Mouse (Mus musculus) granulocyte monocyte progenitor cell, adult 5-6 weeks (primary cell): ENCODE measurements around the gene Src. TPM values are rescaled to one million over a fixed set of nuclear protein-coding genes. Genes with fewer than 3 reads are reported as not detected.

Source experiments
- ATAC-seq: replicated peaks from 2 replicates; pipeline ENCODE4 v1.8.0; 2016; ENCODE audit warnings: mild to moderate bottlenecking, moderate TSS enrichment, inconsistent platforms; ENCODE audit not compliant: poor library complexity, severe bottlenecking
- total RNA-seq, 2 experiments: library from RNA; stranded (forward) in 1 of 2; stranded (reverse) in 1 of 2; fragments of 200-712, 200-1000 nt in 1 of 2; fragments of >200 nt in 1 of 2; fragmentation: Nextera tagmentation in 1 of 2; gene quantifications; 2 replicates each; pipeline ENCODE4 v1.2.3; 2014 to 2017

The Src gene
- total RNA-seq, 2 experiments from 2014 or later = 0.90 TPM; not detected in 1

DNA sequence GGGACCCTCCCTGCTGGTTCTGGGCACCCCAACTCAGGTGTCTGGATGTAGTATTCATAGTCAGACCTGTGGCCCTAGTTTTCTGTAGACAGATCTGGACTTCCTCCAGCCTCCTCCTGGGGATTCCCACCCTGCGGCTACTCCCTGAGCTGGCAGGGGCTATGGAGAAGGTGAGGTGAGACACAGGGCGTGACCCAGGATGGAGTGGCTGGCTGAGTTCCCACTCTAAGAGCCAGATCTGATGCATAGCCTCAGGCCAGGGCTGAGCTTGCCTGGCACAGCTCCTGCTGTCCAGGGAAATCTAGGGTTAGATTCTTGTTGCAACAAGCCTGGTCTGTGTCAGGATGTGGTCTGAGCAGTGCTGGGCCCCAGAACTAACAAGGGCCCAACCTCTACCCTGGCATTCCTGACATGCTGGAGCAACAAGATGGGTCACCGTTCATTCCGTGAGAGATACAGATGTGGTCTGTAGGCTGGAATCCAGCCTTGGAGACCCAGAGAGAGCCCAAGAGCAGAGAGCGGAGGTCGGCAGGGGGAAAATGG is 7.0 kb upstream of the Src start:
- ATAC-seq = no peak

DNA sequence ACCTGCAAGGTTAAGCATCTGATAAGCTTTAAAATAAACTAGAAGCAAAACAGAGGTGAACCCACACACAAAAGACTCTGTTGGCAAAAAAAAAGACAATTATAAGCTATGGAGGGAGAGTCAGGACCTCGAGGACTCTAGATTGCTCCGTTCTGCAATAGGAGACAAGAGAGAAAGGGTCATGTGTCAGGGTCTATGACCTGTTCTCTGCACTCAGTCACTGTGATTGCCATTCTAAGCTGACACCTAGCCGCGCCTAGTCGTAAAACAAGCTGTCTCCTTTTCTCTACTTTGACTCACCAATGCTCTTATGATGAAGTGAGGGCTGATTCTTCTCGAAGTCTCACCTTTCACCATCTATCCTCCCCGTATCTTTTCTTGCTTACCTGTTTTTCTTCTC is 5.7 kb upstream of the Src start:
- no peak for ATAC-seq

DNA sequence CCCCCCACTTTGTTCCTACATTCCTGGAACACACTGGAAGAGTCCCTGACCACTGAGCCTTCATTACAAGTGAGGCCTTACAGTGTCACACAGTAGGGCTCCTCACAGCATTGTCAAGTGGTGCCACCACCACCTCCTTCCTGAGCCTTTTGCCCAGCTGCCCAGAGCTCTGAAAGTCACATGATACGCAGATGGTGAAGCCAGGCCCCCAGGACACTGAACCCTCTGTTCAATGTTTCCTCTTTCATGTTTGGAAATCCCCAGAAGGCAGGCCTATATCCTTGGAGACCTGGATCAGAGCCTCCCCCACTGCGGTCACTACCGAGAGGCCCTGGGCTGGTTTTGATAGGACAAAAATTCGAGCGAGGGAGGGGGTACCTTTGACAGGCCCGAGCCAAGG is 1.0 kb upstream of the Src start:
- no peak for ATAC-seq

DNA sequence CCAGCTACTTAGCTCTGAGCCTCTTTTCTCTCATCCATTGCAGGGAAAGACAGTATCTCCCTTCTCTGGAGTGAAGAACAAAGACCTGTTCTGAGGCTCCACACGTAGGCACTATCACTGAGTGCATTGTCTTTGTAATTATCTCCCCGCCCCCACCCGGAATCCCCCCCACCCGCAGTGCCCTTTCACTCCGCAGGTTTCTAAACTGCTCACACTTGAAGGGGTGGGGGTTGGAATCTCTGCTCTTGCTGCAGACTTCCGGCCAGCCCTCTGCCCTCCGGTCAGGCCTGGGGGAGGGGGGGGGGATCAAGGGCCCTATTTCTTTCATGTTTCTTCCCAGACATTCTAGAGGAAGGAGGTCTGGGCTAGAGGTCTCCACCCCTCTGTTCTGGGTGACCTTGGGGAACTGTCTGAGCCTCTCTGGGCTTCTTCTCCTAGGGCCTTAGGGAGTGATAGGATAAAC is 396 bp downstream of the Src start:
- ATAC-seq = no peak

DNA sequence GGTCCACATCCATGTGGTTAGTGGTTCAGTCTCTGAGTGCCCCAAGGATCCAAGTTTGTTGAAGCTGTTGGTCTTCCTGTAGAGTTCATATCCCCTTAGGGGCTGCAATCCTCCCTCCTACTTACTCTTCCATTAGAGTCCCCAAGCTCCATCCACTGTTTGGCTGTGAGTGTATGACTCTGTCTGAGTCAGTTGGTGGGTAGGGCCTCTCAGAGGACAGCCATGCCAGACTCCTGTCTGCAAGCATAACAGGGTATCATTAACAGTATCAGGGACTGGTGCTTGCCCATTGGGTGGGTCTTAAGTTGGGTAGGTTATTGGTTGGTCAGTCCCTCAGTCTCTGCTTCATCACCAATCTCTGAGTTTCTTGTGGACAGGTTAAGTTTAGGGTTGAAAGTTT is 1.3 kb downstream of the Src start:
- ATAC-seq = no peak

DNA sequence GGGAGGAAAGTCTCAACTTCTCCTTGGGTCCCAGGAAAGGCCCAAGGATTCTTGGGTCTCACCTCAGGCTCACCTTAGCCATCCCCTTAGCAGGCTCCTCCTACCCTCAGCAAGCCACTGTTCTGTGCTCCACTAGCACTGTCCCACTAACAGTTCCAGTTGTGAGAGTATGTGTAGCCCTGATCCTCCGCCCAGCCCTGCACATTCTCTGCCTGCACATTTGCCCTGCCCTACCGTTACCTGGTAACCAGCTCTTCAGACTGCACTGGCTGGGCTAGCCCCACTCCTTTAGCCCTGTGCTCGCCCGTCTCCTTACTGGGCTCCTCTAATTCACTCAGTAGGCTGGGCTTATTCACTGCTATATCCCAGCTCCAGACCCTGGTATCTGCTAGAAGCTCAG is 2.2 kb downstream of the Src start:
- ATAC-seq = no peak

DNA sequence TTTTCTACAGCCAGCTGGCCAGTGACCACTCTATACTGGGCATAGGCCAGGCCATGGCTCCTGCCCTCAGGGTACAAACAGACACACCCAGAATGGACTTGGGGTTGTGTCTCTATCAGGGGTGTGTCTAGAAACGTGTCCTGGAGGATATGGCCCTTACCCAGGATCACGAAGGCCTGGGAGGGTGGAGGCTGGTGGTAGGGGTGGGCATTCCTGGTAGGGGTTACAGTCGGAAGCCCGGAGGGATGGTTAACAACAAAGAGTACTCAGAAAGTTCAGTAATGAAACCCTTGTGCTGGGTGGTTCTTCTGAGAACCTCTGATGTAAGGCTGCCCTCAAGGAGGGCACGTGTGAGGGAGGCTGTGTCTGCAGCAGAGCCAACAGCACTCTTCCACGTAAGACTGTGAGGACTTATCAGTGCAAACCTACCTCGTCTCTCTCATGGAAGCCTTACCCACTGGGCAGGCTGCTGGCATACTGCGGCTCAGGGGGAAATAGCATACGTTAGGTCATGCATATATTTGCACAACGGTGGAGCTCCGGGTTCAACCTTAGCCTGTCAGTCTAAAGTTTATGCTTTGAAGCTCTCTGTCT is 3.9 kb downstream of the Src start:
- ATAC-seq = no peak

DNA sequence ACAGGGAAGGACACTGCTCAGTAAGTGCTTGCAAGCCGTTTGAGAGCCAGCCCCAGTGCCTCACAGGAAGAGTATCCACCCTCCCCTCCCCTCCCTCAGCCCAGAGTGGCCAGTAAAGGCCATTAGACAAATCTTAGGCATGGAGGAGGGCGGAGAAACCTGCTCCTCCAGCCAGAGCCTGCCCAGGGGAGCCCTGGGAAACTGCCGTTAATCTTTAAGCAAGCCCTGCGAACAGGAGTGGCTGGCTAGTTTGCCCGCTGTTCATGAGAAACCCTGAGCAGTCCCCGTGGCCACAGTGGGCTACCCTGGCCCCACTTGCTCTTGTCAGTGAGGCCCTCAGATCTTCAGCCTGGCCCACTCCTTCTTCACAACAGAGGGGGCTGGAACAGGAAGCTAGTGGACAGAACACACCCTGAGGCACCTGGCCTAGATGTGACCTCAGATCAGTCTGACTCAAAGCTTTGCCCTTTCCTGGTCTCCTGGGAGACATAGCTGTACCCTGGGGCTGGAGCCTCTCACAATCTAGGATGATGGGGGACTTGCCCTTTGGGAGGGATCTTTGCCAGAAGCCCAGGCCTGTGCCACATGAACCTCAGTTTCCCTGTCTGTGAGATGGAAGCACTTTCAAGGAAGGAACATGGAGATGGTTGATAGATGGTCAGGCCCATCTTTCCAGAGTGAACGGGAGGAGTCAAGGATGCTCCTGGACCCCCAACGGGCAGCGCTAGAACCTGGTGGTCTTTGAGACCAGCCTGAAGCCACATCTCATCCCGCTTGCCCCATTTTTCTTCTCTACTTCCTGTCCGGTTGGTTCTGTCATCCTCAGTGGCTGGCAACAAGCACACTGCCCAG is 4.8 kb downstream of the Src start:
- no peak for ATAC-seq

DNA sequence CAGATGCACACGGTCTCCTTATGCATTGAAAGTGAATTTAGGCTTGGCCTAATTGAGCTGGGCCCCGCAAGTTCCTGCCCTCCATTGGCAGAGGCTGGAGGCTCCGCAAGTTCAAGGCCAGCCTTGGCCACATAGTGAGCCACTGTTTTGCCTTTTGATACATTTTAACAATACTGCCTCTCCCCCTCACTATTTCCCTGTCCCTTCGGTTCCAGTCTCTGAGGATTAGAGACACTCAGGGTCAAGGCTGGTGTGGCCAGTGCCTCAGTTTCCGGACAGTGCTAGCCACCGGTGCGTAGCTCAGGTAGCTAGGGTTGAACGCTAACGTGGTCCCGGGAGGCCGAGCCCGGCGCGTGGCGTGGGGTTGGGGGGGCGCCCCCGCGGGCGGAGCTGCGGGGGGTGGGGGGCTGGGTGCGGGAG is 5.5 kb downstream of the Src start:
- no peak for ATAC-seq

DNA sequence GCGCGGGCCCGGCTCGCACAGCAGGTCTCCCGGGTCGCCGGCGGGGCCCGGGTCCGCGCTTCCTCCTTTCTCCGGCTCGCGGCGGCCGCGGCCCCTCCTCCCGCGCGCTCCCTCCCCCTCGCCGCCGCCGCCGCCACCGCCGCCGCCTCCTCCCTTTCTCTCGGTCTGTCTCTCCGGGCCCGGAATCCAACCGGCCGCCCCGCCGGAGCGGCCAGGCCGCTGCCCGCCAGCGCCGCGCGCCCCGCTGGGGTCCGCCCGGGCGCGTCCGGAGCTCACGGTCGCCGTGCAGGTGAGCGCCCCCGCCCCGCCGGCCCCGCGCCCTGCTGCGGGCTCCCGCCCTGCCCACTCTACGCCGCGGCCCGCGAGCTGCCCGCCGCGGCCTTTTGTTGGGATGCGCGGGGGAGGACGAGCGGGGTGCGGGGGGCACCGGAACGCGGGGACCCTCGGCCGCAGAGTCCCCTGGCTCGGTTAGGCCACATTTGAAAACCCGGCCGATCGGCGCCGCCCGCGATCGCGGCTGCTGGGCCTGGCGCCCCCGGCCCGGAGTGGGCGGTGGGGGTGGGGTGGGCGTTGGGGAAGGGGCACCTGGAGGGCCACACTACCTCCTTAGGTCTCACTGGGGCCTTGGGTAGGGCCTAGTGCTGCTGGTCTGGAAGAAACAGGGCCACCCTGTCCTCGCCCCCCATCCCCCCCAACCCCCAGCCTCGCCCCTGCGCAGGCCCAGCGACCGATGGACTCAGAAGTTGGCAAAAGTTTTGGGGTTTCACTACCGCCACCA is 6.1 kb downstream of the Src start:
- peak; percentile 57 for ATAC-seq

DNA sequence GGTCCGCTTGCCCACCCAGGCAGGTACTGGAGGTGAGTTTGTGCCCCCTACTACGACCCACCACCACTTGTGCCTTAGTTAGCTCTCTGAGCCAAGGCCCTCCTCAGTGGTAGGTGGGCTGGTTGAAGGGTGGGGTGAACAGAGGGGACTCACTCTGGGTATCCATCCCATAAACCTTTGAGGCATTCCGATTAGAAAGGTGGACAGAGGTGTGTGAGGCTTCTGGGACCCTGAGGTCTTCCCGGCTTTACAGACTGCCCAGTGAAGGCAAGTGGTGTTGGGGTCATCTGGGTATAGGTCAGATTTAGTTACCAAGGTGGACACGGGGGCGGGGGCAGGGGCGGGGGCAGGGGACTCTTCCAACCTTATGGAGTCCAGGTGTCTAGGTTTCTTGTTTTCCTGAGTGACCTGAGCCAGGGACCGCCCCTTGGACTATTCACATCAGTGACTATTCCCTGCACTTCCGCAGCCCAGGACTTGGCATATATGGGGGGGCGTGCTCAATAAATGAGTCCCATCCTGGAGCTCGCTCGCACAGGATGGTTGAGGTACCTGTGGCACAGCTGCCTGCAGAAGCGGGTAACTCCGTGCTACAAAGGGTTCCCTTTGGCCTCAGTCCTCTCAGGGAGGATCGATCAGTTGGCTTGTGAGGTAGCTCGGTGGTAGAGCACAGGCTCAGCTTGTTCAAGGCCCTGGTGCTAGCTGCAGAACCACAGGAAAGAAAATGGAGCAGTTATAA is 6.8 kb downstream of the Src start:
- no peak for ATAC-seq

DNA sequence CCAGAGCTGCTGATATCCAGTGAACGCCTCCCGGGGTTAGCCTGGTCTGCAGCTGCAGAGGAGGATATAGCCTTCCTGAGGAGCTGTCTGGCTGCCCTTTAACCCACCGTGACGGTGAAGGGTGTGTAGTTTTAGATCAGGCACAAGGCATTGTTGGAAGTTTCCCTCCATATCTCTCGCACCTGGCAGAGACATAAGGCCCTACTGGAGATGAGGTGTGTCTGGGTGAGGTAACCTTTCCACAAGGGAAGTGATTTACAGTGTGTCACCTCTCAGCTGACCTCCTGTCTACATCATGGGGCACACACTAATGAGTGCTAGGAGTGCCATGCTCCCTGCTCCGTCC is 7.4 kb downstream of the Src start:
- no peak for ATAC-seq

DNA sequence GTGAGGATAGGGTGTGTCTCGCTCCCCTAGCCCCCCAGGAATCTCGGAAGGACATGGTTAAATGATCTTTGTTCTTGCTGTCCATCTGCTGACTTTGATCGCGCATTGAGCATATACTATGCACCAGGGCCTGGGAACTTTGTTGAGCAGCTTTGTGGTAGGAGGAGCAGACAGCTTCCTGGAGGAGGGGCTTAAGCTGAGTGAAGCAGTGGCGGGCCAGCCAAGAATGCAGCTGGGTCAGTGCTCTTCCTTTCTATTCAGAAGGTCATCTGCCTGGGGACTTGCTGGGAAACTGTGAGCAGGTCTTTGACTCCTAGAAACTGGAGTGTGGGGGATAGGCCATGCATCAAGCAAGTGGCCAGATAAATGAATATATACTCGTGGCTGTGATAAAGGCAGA is 7.9 kb downstream of the Src start:
- ATAC-seq = no peak

DNA sequence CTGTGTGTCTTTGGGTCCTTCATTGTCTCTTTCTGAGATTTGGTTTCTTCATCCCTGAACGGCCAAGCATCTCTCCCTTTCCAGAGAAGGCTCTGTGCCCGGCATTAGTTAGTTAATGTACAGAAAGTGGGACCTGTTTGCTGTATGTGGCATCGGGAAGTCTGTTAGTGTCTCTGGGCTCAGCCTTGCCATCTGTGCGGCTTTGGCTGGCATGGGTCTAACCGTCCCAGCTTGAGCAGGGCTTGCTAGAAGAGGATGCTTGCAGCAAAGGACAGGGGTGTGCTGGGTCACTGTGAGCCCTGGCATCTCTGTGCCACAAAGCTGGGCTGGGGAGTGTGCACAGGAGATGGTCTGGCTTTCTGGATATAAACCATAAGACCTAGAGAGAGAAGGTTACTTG is 8.9 kb downstream of the Src start:
- no peak for ATAC-seq

DNA sequence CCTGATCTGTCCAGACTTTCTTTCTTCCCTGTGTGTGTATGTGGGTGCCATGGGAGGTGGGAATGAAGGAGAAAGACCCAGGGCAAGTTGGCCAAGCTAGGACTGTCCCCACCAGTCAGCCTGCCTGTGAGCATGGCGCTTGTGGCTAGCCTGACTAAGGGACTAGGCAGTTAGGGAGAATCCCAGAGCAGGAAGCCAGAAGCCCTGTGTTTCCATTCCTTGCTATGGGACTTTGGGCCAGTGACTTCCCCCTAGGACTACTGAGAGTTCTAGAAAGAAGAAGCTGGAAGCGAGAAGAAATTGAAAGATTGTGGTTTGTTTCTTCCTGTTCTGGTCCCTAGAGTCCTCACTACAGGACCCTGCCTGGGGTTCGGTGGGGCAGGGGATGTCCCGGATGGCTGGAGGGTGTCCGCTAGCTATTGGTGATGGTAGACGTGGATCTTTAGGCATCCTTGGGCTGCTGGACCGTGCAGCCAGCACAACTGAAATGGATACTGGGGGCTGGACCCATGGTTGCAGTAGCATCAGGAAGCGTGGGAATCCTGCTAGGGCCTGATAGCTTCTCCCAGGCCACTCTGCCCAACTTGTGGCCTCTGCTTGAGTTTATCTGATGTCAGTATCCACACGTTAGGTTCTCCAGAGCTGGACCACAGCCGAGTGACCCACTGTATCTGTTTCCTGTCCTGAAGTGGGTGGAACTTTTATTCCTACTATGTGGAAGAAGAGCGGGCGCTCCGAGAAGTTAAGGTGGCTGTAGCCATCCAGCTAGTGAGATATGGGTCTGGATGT is 10.3 kb downstream of the Src start:
- peak; percentile 41 for ATAC-seq

DNA sequence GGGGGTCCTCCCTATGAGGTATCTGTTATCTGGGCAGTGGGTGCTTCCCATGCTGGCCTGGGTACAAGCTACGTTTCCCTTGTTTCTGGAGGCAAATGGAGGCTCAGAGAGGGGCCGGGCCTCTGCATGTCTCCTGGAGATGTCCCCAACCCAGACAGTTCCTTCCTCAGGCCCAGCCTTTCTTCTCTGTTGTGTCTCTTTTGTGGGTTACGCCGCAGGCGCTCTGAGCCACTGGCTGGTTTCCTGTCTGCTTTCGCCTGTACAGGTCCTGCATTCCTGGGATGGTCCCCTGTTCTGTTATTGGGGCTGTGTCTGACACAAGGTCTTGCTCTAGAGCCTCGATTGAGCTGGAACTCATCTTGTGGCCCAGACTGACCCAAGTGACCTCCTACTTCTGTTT is 11.5 kb downstream of the Src start:
- ATAC-seq = 0 out of 2 replicates have a peak, but pooled peaks have one; percentile 13

DNA sequence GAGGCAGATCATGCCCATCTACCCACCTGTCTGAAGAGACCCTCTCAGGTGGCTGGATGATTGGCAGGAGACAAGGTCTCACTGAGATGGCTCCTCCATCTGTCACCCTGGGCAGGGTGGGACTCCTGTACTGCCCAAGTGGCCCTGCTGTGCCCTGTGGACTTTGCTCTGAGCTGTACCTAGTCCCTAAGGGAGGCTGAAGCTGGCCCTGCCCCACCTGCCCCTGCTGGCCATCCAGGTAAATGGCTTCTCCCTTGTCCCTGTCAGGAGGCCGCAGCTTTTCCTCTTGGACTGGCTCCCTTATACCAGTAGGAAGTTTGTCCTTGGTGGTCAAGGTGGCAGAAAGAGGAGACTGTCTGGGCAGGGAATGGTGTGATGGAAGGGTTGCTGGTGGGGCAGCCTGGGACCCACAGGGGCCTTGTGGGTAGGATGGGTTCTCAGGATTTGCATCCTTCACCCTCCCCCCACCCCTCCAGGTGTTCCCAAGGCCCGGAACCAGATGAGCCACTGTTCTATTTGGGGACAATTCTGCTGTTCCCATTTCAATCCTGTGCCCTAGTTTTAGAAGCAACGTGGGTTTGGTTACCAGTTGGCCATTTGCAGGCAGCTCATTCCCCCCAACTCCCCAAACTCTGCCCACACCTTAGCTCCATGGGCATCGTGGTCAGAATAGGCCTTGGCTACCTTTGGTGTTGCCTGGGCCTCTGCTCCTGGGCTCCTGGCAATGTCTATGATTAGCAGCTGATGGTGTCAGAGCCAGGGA is 12.6 kb downstream of the Src start:
- ATAC-seq = no peak

DNA sequence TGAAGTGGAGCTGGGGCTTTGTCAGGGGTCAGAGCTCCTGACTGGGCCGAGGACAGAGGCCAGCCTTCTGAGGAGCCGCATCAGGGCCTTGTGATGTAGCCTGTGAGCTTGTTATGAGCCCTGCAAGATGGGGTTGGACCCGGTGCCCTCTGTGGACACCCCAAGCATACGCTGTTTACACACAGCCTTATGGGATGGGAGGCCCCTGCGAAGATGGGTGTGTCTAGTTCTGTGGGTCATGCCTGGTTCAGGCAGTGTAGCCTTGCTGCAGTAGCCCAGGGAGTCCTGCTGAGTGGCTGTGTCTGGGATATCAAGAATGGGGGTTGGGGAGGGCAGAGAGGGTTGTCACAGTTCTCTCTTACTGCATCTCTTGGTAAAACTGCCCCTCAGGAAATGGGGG is 13.7 kb downstream of the Src start:
- no peak for ATAC-seq

DNA sequence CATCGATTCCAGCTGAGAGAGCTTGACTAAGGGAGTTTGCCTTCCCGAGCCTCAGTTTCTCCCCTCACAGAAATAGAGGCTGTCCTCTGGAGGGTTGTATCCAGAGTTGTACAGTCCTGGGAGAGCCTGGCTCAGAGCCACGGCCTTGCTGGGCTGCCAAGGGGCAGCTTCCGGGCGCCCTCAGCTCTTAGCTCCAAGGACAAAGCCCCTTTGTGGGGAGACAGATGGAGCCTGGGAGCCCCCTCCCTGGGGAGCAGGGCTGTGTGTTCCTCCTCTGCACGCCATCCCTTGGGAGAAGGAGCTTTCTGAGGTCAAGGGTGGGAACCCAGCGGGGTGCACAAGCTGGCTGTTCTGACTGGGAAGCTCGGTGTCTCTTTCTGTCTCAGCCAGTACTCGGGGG is 14.2 kb downstream of the Src start:
- no peak for ATAC-seq
